Mouse (Mus musculus) liver, embryonic 12.5 days (tissue): Measurements from ENCODE around the gene Ptprt. TPM values are rescaled to one million over a fixed set of nuclear protein-coding genes. Genes with fewer than 3 reads are reported as not detected.

ENCODE experiments used
- ATAC-seq: fragments of 200-750 bp; cut with Nextera tagmentation; 2 replicates; pipeline ENCODE4 v1.8.0; 2017; ENCODE audit warnings: moderate number of reproducible peaks, mild to moderate bottlenecking, moderate library complexity
- H3K27ac ChIP-seq: fragments of 300-500 bp; sonication (generic); 2 replicates; pipeline ENCODE4 v1.5.1; 2016; ENCODE audit warnings: mild to moderate bottlenecking
- H3K27me3 ChIP-seq: fragments of 300-500 bp; sonication (generic); replicated peaks from 2 replicates; pipeline ENCODE4 v1.6.1; 2016; ENCODE audit warnings: mild to moderate bottlenecking, moderate library complexity
- H3K36me3 ChIP-seq: fragments of 300-500 bp; sonication (generic); 2 replicates; pipeline ENCODE4 v1.6.1; 2016; ENCODE audit warnings: mild to moderate bottlenecking, moderate library complexity
- H3K4me1 ChIP-seq: fragments of 300-500 bp; sonication (generic); 2 replicates; pipeline ENCODE4 v1.6.1; 2016
- H3K4me2 ChIP-seq: fragments of 300-500 bp; sonication (generic); 2 replicates; pipeline ENCODE4 v1.6.1; 2016; ENCODE audit warnings: mild to moderate bottlenecking, moderate library complexity
- H3K4me3 ChIP-seq: fragments of 300-500 bp; sonication (generic); 2 replicates; pipeline ENCODE4 v1.5.1; 2016; ENCODE audit warnings: mild to moderate bottlenecking, moderate library complexity
- H3K9ac ChIP-seq: fragments of 300-500 bp; sonication (generic); 2 replicates; pipeline ENCODE4 v1.6.1; 2016; ENCODE audit warnings: mild to moderate bottlenecking, moderate library complexity
- H3K9me3 ChIP-seq: fragments of 300-500 bp; sonication (generic); replicated peaks from 2 replicates; pipeline ENCODE4 v1.6.1; 2016; ENCODE audit warnings: mild to moderate bottlenecking, moderate library complexity
- WGBS: fragments of 180-500 bp; shearing (Covaris S2); methylation state at CpG from one replicate; pipeline ENCODE4 v1.1.7; 2016; ENCODE audit not compliant: insufficient replicate concordance; 5-methylcytosine and 5-hydroxymethylcytosine counted together
- polyA plus RNA-seq: library from polyadenylated mRNA; unstranded; fragments of >200 nt; fragmentation: Nextera tagmentation; extraction: Ambion mirVana; gene quantifications from 2 replicates; pipeline ENCODE4 v1.2.1, GENCODE M21; 2016

Ptprt gene
- polyA plus RNA-seq, 1 experiment from 2014 or later: 0.02 TPM

DNA sequence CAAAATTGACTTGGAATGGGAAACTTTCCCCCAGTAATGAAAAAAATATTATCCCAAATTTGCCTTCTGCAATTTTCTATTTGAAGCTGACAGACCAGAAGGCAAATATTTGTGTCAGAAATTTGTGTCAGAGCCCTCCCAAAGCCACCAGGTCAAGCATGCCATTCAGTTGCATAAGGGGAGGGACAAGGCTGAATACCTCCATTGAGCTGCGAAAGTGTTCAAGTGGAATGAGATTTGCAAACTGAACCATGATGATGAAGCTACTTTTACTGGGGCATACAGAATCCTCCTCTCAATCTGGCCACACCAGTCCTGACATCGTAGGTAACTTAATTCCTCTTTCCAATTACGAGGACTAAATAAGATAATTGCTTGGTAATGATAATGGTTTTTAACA lies 780.0 kb downstream of the Ptprt start:
- H3K27me3 ChIP-seq: no peaks in the 10 kb centered on the region
- no peaks in the 10 kb centered on the region for H3K4me1 ChIP-seq
- 56% methylated on average over 3 of the region's 3 CpGs for WGBS
- no peak overlapping the region for H3K27ac ChIP-seq
- no peak for ATAC-seq
- no peak overlapping the region for H3K9ac ChIP-seq
- no peaks in the 10 kb centered on the region for H3K9me3 ChIP-seq
- H3K36me3 ChIP-seq: no peaks in the 10 kb centered on the region
- H3K4me2 ChIP-seq: no peak overlapping the region
- no peak overlapping the region for H3K4me3 ChIP-seq

GRCm38 (mm10) chr2:161865231-161865630 lies 795.7 kb downstream of the Ptprt start:
- no peak for ATAC-seq
- Histone ChIP-seq H3K9ac (no peak overlapping the region), H3K36me3 (no peaks in the 10 kb centered on the region), H3K9me3 (no peaks in the 10 kb centered on the region), H3K27ac (no peak overlapping the region), H3K27me3 (no peaks in the 10 kb centered on the region), H3K4me1 (no peaks in the 10 kb centered on the region), H3K4me3 (no peak overlapping the region), H3K4me2 (no peak overlapping the region)
- WGBS: 47% methylated on average over 4 of the region's 4 CpGs

DNA sequence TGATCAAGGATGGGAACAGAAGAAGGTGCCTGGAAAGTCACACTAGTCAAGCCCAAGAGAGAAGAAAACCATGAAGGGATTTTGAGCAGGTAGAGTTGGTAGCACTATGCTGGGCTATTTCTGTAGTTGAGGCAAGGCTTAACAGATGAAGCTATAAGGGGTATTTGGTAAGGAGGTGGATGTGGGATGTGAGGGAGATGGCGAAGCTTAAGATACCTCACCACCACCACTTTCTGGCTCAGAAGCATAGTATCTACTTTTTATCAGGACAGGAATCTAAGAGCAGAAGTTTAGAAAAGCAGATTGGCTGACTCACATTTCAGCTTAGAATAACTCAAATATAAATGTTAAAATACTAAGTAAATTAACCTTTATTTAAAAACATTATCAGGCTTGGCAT lies 802.1 kb downstream of the Ptprt start:
- no peak for ATAC-seq
- WGBS: 65% methylated on average over 1 of the region's 1 CpGs
- H3K36me3 ChIP-seq: no peaks in the 10 kb centered on the region
- no peak overlapping the region for H3K4me3 ChIP-seq
- H3K27me3 ChIP-seq: no peaks in the 10 kb centered on the region
- no peak overlapping the region for H3K4me2 ChIP-seq
- H3K9ac ChIP-seq: no peak overlapping the region
- H3K9me3 ChIP-seq: no peaks in the 10 kb centered on the region
- H3K4me1 ChIP-seq: no peaks in the 10 kb centered on the region
- no peak overlapping the region for H3K27ac ChIP-seq

GRCm38 (mm10) chr2:161858361-161858760 lies 802.6 kb downstream of the Ptprt start:
- Histone ChIP-seq H3K9me3 (no peaks in the 10 kb centered on the region), H3K9ac (no peak overlapping the region), H3K36me3 (no peaks in the 10 kb centered on the region), H3K4me2 (no peak overlapping the region), H3K27ac (no peak overlapping the region), H3K27me3 (no peaks in the 10 kb centered on the region), H3K4me3 (no peak overlapping the region), H3K4me1 (no peaks in the 10 kb centered on the region)
- WGBS: 54% methylated on average over 1 of the region's 1 CpGs
- no peak for ATAC-seq

GRCm38 (mm10) chr2:161835001-161835400 lies 825.9 kb downstream of the Ptprt start:
- 59% methylated on average over 4 of the region's 4 CpGs for WGBS
- H3K36me3 ChIP-seq: no peaks in the 10 kb centered on the region
- no peak overlapping the region for H3K9ac ChIP-seq
- no peaks in the 10 kb centered on the region for H3K4me1 ChIP-seq
- H3K27me3 ChIP-seq: no peaks in the 10 kb centered on the region
- H3K27ac ChIP-seq: no peak overlapping the region
- H3K4me3 ChIP-seq: no peak overlapping the region
- no peaks in the 10 kb centered on the region for H3K9me3 ChIP-seq
- H3K4me2 ChIP-seq: no peak overlapping the region
- ATAC-seq: no peak

GRCm38 (mm10) chr2:161833846-161834245 lies 827.1 kb downstream of the Ptprt start:
- Histone ChIP-seq H3K9me3 (no peaks in the 10 kb centered on the region), H3K27ac (no peak overlapping the region), H3K4me3 (no peak overlapping the region), H3K4me2 (no peak overlapping the region), H3K9ac (no peak overlapping the region), H3K27me3 (no peaks in the 10 kb centered on the region), H3K4me1 (no peaks in the 10 kb centered on the region), H3K36me3 (no peaks in the 10 kb centered on the region)
- no peak for ATAC-seq
- WGBS: 60% methylated on average over 2 of the region's 2 CpGs

GRCm38 (mm10) chr2:161813326-161813725 lies 847.6 kb downstream of the Ptprt start:
- H3K9me3 ChIP-seq: no peaks in the 10 kb centered on the region
- WGBS: 57% methylated on average over 1 of the region's 1 CpGs
- no peak overlapping the region for H3K4me3 ChIP-seq
- no peak overlapping the region for H3K27ac ChIP-seq
- H3K9ac ChIP-seq: no peak overlapping the region
- ATAC-seq: no peak
- H3K4me2 ChIP-seq: no peak overlapping the region
- H3K4me1 ChIP-seq: no peaks in the 10 kb centered on the region
- H3K36me3 ChIP-seq: no peaks in the 10 kb centered on the region
- no peaks in the 10 kb centered on the region for H3K27me3 ChIP-seq

GRCm38 (mm10) chr2:161808086-161808801 lies 852.7 kb downstream of the Ptprt start:
- H3K4me1 ChIP-seq: no peaks in the 10 kb centered on the region
- H3K4me3 ChIP-seq: no peak overlapping the region
- ATAC-seq: no peak
- no peaks in the 10 kb centered on the region for H3K9me3 ChIP-seq
- no peaks in the 10 kb centered on the region for H3K36me3 ChIP-seq
- no peaks in the 10 kb centered on the region for H3K27me3 ChIP-seq
- 66% methylated on average over 9 of the region's 9 CpGs for WGBS
- H3K27ac ChIP-seq: no peak overlapping the region
- H3K4me2 ChIP-seq: no peak overlapping the region
- no peak overlapping the region for H3K9ac ChIP-seq

GRCm38 (mm10) chr2:161806287-161807007 lies 854.5 kb downstream of the Ptprt start:
- ATAC-seq: no peak
- WGBS: 57% methylated on average over 8 of the region's 8 CpGs
- Histone ChIP-seq H3K4me2 (no peak overlapping the region), H3K9me3 (no peaks in the 10 kb centered on the region), H3K36me3 (no peaks in the 10 kb centered on the region), H3K4me3 (no peak overlapping the region), H3K27ac (no peak overlapping the region), H3K27me3 (no peaks in the 10 kb centered on the region), H3K4me1 (no peaks in the 10 kb centered on the region), H3K9ac (no peak overlapping the region)

GRCm38 (mm10) chr2:161799946-161800345 lies 861.0 kb downstream of the Ptprt start:
- H3K27ac ChIP-seq: no peak overlapping the region
- H3K4me3 ChIP-seq: no peak overlapping the region
- H3K4me2 ChIP-seq: no peak overlapping the region
- 69% methylated on average over 6 of the region's 6 CpGs for WGBS
- no peaks in the 10 kb centered on the region for H3K36me3 ChIP-seq
- ATAC-seq: no peak
- H3K9ac ChIP-seq: no peak overlapping the region
- H3K4me1 ChIP-seq: no peaks in the 10 kb centered on the region
- H3K27me3 ChIP-seq: no peaks in the 10 kb centered on the region
- H3K9me3 ChIP-seq: no peaks in the 10 kb centered on the region

DNA sequence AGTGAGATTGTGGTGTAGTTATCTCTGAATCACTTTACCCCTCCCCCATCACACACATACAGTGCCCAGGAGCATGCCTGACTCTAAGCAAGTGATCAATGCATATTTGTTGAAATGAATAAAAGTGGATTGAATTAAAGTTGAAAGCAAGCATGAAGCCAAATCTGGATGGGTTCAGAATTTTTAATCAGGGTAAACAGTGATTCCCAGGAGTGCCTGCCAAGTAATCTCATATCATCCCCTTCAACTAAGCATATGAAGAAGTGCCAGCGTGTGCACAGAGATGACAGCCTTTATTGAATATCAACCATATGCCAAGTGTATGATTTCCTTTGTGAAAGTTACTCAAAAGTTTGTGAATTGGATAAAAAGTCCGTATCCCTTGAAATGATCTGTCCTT lies 893.4 kb downstream of the Ptprt start:
- Histone ChIP-seq H3K9ac (no peak overlapping the region), H3K4me1 (no peaks in the 10 kb centered on the region), H3K27me3 (no peaks in the 10 kb centered on the region), H3K36me3 (no peaks in the 10 kb centered on the region), H3K4me2 (no peak overlapping the region), H3K27ac (no peak overlapping the region), H3K9me3 (no peaks in the 10 kb centered on the region), H3K4me3 (no peak overlapping the region)
- no peak for ATAC-seq
- 61% methylated on average over 2 of the region's 2 CpGs for WGBS

GRCm38 (mm10) chr2:161713024-161713423 lies 947.9 kb downstream of the Ptprt start:
- Histone ChIP-seq H3K36me3 (no peaks in the 10 kb centered on the region), H3K4me3 (no peak overlapping the region), H3K9ac (no peak overlapping the region), H3K27ac (no peak overlapping the region), H3K4me2 (no peak overlapping the region), H3K4me1 (no peaks in the 10 kb centered on the region), H3K27me3 (no peaks in the 10 kb centered on the region), H3K9me3 (no peaks in the 10 kb centered on the region)
- 37% methylated on average over 4 of the region's 4 CpGs for WGBS
- ATAC-seq: no peak
